Mouse (Mus musculus): ENCODE data around the gene Tmcc2. TPM values are rescaled to one million over a fixed set of nuclear protein-coding genes. Genes with fewer than 3 reads are reported as not detected.

The Tmcc2 gene
- total and polyA plus RNA-seq, 3 experiments, result 0.14 to 0.34 TPM; not detected in 1

DNA sequence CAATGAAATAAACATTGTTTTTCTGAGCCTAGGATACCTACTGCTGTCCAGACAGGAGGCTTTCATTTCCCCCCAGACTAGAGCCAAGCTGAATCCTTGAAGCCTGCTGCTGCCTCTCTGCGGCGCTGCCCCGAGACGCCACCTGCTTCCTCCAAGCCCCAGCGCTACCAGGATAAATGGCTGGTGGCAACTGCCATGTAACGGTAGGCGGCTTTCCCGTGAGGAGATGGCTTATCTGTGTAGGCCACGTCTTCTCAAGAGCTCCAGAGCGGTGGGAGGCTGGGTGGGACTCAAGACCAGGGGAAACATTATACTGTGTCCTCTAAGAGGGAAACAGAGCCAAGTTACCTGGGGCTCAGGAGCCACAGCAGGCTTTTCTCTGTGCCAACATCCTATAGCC is 9.2 kb downstream of the Tmcc2 start:
- no peak overlapping the region for H3K4me3 ChIP-seq (replicated peaks in 1 of 3; ENCODE audit: low read depth in 2 of 3, low read length in 2 of 3, poor library complexity in 1 of 3)
- H3K27me3 ChIP-seq (replicated peaks), result peaks cover 52% of the 10 kb centered on the region
- DNase-seq (ENCODE audit: extremely low read depth), result no peak
- no peak for TF ChIP-seq CHD1 (IDR thresholded peaks at IDR 0.05; ENCODE audit: low read depth, low read length)
- no peak for TF ChIP-seq JUND (conservative IDR thresholded peaks at IDR 0.05; ENCODE audit: low read depth, low read length)
- TF ChIP-seq NRF1 (IDR thresholded peaks at IDR 0.05; ENCODE audit: low read depth, low read length), result no peak
- TF ChIP-seq USF1 (IDR thresholded peaks at IDR 0.05; ENCODE audit: low read depth, low read length), result no peak
- no peak for TF ChIP-seq RCOR1 (conservative IDR thresholded peaks at IDR 0.05; ENCODE audit: low read depth, low read length)
- TF ChIP-seq TCF12 (IDR thresholded peaks at IDR 0.05; ENCODE audit: low read depth, low read length), result no peak
- no peak for TF ChIP-seq ZMIZ1 (IDR thresholded peaks at IDR 0.05; ENCODE audit: low read depth, low read length)
- no peak for TF ChIP-seq KAT2A (IDR thresholded peaks at IDR 0.05; ENCODE audit: insufficient replicate concordance, low read length)
- TF ChIP-seq BHLHE40 (IDR thresholded peaks at IDR 0.05; ENCODE audit: low read depth, low read length), result no peak
- TF ChIP-seq JUN (IDR thresholded peaks at IDR 0.05; ENCODE audit: insufficient read depth, low read depth, low read length), result no peak
- peaks cover 6 to 34% of the 10 kb centered on the region in 2 experiments; a peak in 3 of 4 replicates for H3K4me1 ChIP-seq (ENCODE audit: control insufficient read depth in 1 of 2, insufficient read depth in 2 of 2)
- H3K79me2 ChIP-seq (replicated peaks; ENCODE audit: control insufficient read depth, extremely low read depth, insufficient read depth, poor library complexity, severe bottlenecking), result no peaks in the 10 kb centered on the region
- H3K36me3 ChIP-seq (replicated peaks in 1 of 2; ENCODE audit: control insufficient read depth in 1 of 2, insufficient read depth in 1 of 2, low read length in 1 of 2), result no peaks in the 10 kb centered on the region
- dilution Hi-C loops (cut with MboI; ENCODE audit: extremely low pct_ligation_motif_present, extremely low pct_unique_long_range_greater_than_20kb, low sequenced_read_pairs), result no loop called here
- H3K9ac ChIP-seq (ENCODE audit: insufficient read depth, low read depth), result no peak overlapping the region
- H3K9me3 ChIP-seq (replicated peaks; ENCODE audit: low read length), result no peaks in the 10 kb centered on the region
- H3K4me2 ChIP-seq (ENCODE audit: insufficient read depth, low read depth, poor library complexity, severe bottlenecking), result no peak overlapping the region
- no peak overlapping the region for H3K27ac ChIP-seq (ENCODE audit: insufficient read depth, low read depth)
- in situ Hi-C loops (cut with MboI; ENCODE audit: low pct_ligation_motif_present, low pct_unique_long_range_greater_than_20kb, low sequenced_read_pairs), result no loop called here

DNA sequence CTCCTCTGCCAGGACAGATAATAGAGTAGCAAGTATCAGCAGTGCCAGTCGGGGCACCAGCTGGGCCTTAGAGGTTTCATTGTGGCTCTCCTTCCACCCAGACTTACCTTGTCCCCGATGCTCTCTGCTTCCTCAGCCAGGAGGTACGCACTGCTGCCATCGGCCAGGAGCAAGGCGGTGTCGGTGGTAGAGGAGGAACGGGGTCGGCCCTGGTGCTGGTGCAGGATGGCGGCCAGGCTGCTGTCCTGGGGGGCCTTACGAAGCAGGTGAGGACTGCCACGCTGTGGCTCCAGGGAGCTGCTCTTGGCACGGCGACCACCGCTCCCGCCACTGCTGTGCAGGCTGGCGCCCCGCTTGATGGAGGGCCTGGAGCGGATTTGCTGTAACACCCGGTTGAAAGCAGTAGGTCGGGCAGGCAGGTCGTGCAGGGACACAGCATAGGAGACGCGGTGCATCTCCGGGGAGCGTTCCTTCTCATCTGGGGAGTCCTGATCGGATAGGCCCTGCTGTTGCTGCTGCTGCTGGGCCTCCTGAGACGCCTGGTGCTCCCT is 10.5 kb downstream of the Tmcc2 start:
- Histone ChIP-seq H3K79me2 (replicated peaks; ENCODE audit: control insufficient read depth, extremely low read depth, insufficient read depth, poor library complexity, severe bottlenecking) (no peaks in the 10 kb centered on the region), H3K4me1 (ENCODE audit: control insufficient read depth in 1 of 2, insufficient read depth in 2 of 2) (peaks cover 6 to 23% of the 10 kb centered on the region in 2 experiments; a peak in 3 of 4 replicates), H3K4me3 (replicated peaks in 1 of 3; ENCODE audit: low read depth in 2 of 3, low read length in 2 of 3, poor library complexity in 1 of 3) (no peak overlapping the region), H3K4me2 (ENCODE audit: insufficient read depth, low read depth, poor library complexity, severe bottlenecking) (no peak overlapping the region), H3K9ac (ENCODE audit: insufficient read depth, low read depth) (no peak overlapping the region), H3K9me3 (replicated peaks; ENCODE audit: low read length) (no peaks in the 10 kb centered on the region), H3K36me3 (replicated peaks in 1 of 2; ENCODE audit: control insufficient read depth in 1 of 2, insufficient read depth in 1 of 2, low read length in 1 of 2) (no peaks in the 10 kb centered on the region), H3K27me3 (replicated peaks) (peaks cover 60% of the 10 kb centered on the region), H3K27ac (ENCODE audit: insufficient read depth, low read depth) (no peak overlapping the region)
- no peak for DNase-seq (ENCODE audit: extremely low read depth)
- in situ Hi-C loops (cut with MboI; ENCODE audit: low pct_ligation_motif_present, low pct_unique_long_range_greater_than_20kb, low sequenced_read_pairs), result no loop called here
- dilution Hi-C loops (cut with MboI; ENCODE audit: extremely low pct_ligation_motif_present, extremely low pct_unique_long_range_greater_than_20kb, low sequenced_read_pairs), result no loop called here
- TF ChIP-seq HCFC1 (IDR thresholded peaks at IDR 0.05; ENCODE audit: low read depth, low read length) (no peak), NRF1 (IDR thresholded peaks at IDR 0.05; ENCODE audit: low read depth, low read length) (no peak), USF1 (IDR thresholded peaks at IDR 0.05; ENCODE audit: low read depth, low read length) (no peak), EP300 (IDR thresholded peaks at IDR 0.05; ENCODE audit: low read length) (no peak), BHLHE40 (IDR thresholded peaks at IDR 0.05; ENCODE audit: low read depth, low read length) (no peak), SIN3A (IDR thresholded peaks at IDR 0.05; ENCODE audit: low read length) (no peak), UBTF (IDR thresholded peaks at IDR 0.05; ENCODE audit: low read depth, low read length) (no peak), RCOR1 (conservative IDR thresholded peaks at IDR 0.05; ENCODE audit: low read depth, low read length) (no peak), JUND (conservative IDR thresholded peaks at IDR 0.05; ENCODE audit: low read depth, low read length) (no peak), ETS1 (conservative IDR thresholded peaks at IDR 0.05; ENCODE audit: low read depth, low read length) (no peak), IRF4 (IDR thresholded peaks at IDR 0.05; ENCODE audit: low read depth, low read length) (no peak), RAD21 (IDR thresholded peaks at IDR 0.05; ENCODE audit: low read depth, low read length) (no peak), CHD1 (IDR thresholded peaks at IDR 0.05; ENCODE audit: low read depth, low read length) (no peak), MXI1 (IDR thresholded peaks at IDR 0.05; ENCODE audit: low read depth, low read length) (no peak), ZMIZ1 (IDR thresholded peaks at IDR 0.05; ENCODE audit: low read depth, low read length) (no peak), E2F4 (IDR thresholded peaks at IDR 0.05; ENCODE audit: insufficient replicate concordance, low read depth, low read length) (no peak), ZC3H11A (IDR thresholded peaks at IDR 0.05; ENCODE audit: low read depth, low read length) (no peak), JUN (IDR thresholded peaks at IDR 0.05; ENCODE audit: insufficient read depth, low read depth, low read length) (no peak), ZKSCAN1 (IDR thresholded peaks at IDR 0.05; ENCODE audit: borderline replicate concordance, low read depth, low read length) (no peak), CHD2 (IDR thresholded peaks at IDR 0.05; ENCODE audit: low read length) (no peak)

Data from CH12.LX (cell line).